Mouse (Mus musculus): ENCODE measurements around the gene Gm5580.
"Not testable (repeated sequence)": the region's sequence is repeated elsewhere in the genome, so short reads cannot be mapped to it uniquely, and the experiment has no call there.

The Gm5580 gene

GRCm38 (mm10) chr6:116550841-116551240, at the start of gene Gm5580:
Gene Gm5580, plus strand, starts transcription at chr6:116551141.
- not testable (repeated sequence) for DNase-seq (ENCODE audit: low read depth)

GRCm38 (mm10) chr6:116506302-116507003, 44.5 kb upstream of the Gm5580 start, which contains the start of gene Olfr212:
Gene Olfr212, plus strand, starts transcription at chr6:116506516.
- not testable (repeated sequence) for DNase-seq (ENCODE audit: low read depth)

- DNase-seq (ENCODE audit: low read depth), result no peak
Measured at GRCm38 (mm10) chr6:116514832-116515231, 36.1 kb upstream of the Gm5580 start.

- DNase-seq (ENCODE audit: low read depth), result no peak
Measured at GRCm38 (mm10) chr6:116538156-116538555, 12.8 kb upstream of the Gm5580 start, which contains the start of gene Olfr213. Gene Olfr213, plus strand, starts transcription at chr6:116538456.

- no peak for DNase-seq (ENCODE audit: low read depth)
Measured at GRCm38 (mm10) chr6:116542500-116542899, 8.4 kb upstream of the Gm5580 start.

GRCm38 (mm10) chr6:116553935-116554334, 3.0 kb downstream of the Gm5580 start, which contains the start of gene Olfr214:
Gene Olfr214, plus strand, starts transcription at chr6:116554235.
- DNase-seq (ENCODE audit: low read depth), result no peak

GRCm38 (mm10) chr6:116554952-116555351, 4.0 kb downstream of the Gm5580 start:
- DNase-seq (ENCODE audit: low read depth), result no peak

- DNase-seq (ENCODE audit: low read depth), result peak; percentile 33
Measured at GRCm38 (mm10) chr6:116569834-116570233, 18.9 kb downstream of the Gm5580 start.

- no peak for DNase-seq (ENCODE audit: low read depth)
Measured at GRCm38 (mm10) chr6:116584095-116584494, 33.2 kb downstream of the Gm5580 start, which contains the start of gene Olfr215. Gene Olfr215, minus strand, starts transcription at chr6:116584195.

- DNase-seq (ENCODE audit: low read depth), result not testable (repeated sequence)
Measured at GRCm38 (mm10) chr6:116600969-116601368, 50.0 kb downstream of the Gm5580 start.

Measured in c-Kit-positive CD71-positive TER-119-negative erythroid progenitor cells, embryonic 14.5 days (primary cell).